Mouse (Mus musculus): ENCODE results near the gene Lexm.

DNA sequence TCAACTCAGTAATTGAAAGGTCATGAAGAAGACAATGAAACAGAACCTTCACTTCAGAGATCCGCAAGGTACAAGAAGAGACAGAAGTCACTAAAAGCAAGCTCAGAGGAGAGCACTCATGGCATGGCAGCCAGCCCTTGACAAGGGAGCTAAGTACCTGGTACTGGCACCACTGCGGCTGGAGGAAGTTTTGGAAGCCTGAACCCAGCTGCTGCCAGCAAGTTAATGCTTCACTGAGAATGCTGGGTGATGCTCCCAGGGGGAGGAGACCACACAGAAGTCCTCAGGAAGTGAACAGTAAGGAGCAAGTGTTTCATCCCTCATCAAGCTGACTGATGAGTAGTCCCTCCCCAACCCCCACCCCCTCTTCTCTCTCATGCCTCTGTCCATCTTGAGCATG is 74.8 kb downstream of the Lexm start:
- TF ChIP-seq CTCF (IDR thresholded peaks at IDR 0.05; ENCODE audit: low read depth, low read length) (no peak), POLR2A (IDR thresholded peaks at IDR 0.05; ENCODE audit: insufficient read depth, low read length) (no peak)

All from ES-Bruce4 (cell line).